Mouse (Mus musculus) forebrain, embryonic 11.5 days (tissue): Measurements from ENCODE around the gene Pptc7. TPM values are rescaled to one million over a fixed set of nuclear protein-coding genes. Genes with fewer than 3 reads are reported as not detected.
A peak's percentile ranks its signal among the peaks of the same experiment; 100 is the strongest.

Experiments
- ATAC-seq: fragments of 200-750 bp; cut with Nextera tagmentation; replicated peaks from 2 replicates; pipeline ENCODE4 v1.8.0; 2017; ENCODE audit warnings: moderate TSS enrichment; ENCODE audit not compliant: low FRiP score
- DNase-seq: peaks from one replicate; pipeline ENCODE4 v3.0.0-alpha.2; 2017; ENCODE audit warnings: low spot score
- H3K27ac ChIP-seq: fragments of 300-500 bp; sonication (generic); 2 replicates; pipeline ENCODE4 v1.5.1; 2014; ENCODE audit warnings: low read depth, low read length
- H3K27me3 ChIP-seq: fragments of 300-500 bp; sonication (generic); 2 replicates; pipeline ENCODE4 v1.6.1; 2014; ENCODE audit warnings: mild to moderate bottlenecking, low read length, mixed read lengths; ENCODE audit not compliant: control insufficient read depth, insufficient read depth
- H3K36me3 ChIP-seq: fragments of 300-500 bp; sonication (generic); 2 replicates; pipeline ENCODE4 v1.6.1; 2014; ENCODE audit warnings: mild to moderate bottlenecking, low read length, moderate library complexity, mixed read lengths; ENCODE audit not compliant: control insufficient read depth, insufficient read depth
- H3K4me1 ChIP-seq: fragments of 300-500 bp; sonication (generic); replicated peaks from 2 replicates; pipeline ENCODE4 v1.6.1; 2014; ENCODE audit warnings: low read length, mixed read lengths; ENCODE audit not compliant: control insufficient read depth, insufficient read depth
- H3K4me2 ChIP-seq: fragments of 300-500 bp; sonication (generic); 2 replicates; pipeline ENCODE4 v1.6.1; 2014; ENCODE audit warnings: low read depth, mild to moderate bottlenecking, low read length, moderate library complexity, mixed read lengths; ENCODE audit not compliant: severe bottlenecking
- H3K4me3 ChIP-seq: fragments of 300-500 bp; sonication (generic); 2 replicates; pipeline ENCODE4 v1.5.1; 2014; ENCODE audit warnings: low read depth, low read length
- H3K9ac ChIP-seq: fragments of 300-500 bp; sonication (generic); 2 replicates; pipeline ENCODE4 v1.6.1; 2014; ENCODE audit warnings: low read length
- H3K9me3 ChIP-seq: fragments of 300-500 bp; sonication (generic); 2 replicates; pipeline ENCODE4 v1.6.1; 2016; ENCODE audit warnings: low read length, mixed read lengths; ENCODE audit not compliant: control insufficient read depth
- WGBS: fragments of 180-500 bp; shearing (Covaris S2); extraction: QIAGEN DNeasy Blood & Tissue Kit; methylation state at CpG from one replicate; pipeline ENCODE4 v1.1.7; 2014; 5-methylcytosine and 5-hydroxymethylcytosine counted together
- polyA plus RNA-seq: library from polyadenylated mRNA; unstranded; fragments of >200 nt; fragmentation: Nextera tagmentation; extraction: Ambion mirVana; gene quantifications from 2 replicates; pipeline ENCODE4 v1.2.1, GENCODE M21; 2014

Pptc7 gene
- polyA plus RNA-seq: 9.1 and 9.8 TPM in 2 replicates

- DNase-seq (peak; percentile 97), ATAC-seq (peak; percentile 96)
- no peaks in the 10 kb centered on the region for H3K27me3 ChIP-seq
These were observed at the start of gene Pptc7 for GRCm38 (mm10) chr5:122284183-122285028. Pptc7 (plus strand) TSS chr5:122284365.

DNA sequence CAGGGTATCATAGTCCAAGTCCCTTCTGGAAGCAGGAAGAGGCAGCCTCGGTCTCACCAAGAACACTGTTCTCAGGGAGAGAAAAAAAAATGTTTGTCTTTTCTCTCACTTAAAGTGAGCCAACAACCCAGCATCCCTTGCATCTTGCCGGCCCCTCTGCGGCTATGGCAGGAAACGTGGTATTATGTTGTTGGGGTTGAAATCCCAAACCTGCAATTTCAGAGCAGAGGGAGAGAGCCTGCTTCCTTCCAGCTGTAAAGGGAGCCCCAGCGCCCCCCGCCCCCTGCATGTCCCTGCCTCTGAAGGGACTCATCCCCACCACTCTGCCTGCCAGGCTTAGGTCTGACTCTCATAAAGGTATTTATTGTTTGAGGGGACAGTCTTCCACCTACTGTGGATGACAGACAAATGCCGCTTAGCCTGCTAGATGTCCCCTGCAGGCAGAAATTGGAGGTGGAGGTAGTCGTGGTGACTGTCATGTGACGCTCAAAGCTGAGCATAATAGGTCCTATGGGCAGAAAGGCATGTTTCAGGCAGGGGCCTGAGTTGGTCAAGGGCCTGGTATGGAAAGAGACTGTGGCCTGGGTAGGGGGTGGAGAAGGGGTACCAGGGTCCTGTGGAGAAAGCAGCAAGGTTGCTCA lies 48.8 kb upstream of the Pptc7 start:
- no peak for ATAC-seq

More at GRCm38 (mm10) chr5:122284183-122285028, at the start of gene Pptc7:
- Histone ChIP-seq H3K4me1 (peaks cover 5% of the 10 kb centered on the region), H3K4me2 (peak within 1 kb of the TSS; percentile 96), H3K4me3 (peak within 1 kb of the TSS; percentile 98), H3K9ac (peak within 1 kb of the TSS; percentile 91), H3K27ac (0 out of 2 replicates have a peak within 1 kb of the TSS, but pooled peaks have one; percentile 12), H3K9me3 (no peaks in the 10 kb centered on the region), H3K36me3 (no peaks in the 10 kb centered on the region; the same call in 1 of the 2 replicates)
- under 1% methylated on average over 109 of the region's 114 CpGs for WGBS

DNA sequence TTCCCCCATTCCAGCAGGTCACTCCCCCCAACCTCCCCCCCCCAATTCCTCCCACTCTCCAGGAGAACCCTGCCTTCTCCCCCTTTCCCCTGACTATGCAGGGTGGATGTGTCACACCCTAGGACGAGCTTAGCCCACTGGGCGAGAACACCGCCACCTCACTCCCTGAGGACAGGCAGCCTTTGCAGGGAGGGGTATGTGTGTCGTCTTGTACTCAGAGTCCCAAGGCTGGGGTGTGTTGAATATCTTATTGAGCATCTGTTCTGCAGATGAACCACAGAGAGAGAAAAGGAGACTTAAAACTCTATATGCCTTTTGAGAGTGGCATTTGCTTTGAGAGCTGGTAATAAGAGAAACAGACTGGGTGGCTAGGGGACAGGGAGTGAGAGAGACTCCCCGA lies 47.0 kb upstream of the Pptc7 start:
- Histone ChIP-seq H3K4me2 (no peak overlapping the region), H3K4me3 (no peak overlapping the region), H3K27ac (no peak overlapping the region), H3K27me3 (no peaks in the 10 kb centered on the region), H3K9me3 (no peaks in the 10 kb centered on the region), H3K4me1 (0 out of 2 replicates have a peak, but pooled peaks cover 1% of the 10 kb centered on the region), H3K9ac (no peak overlapping the region), H3K36me3 (no peaks in the 10 kb centered on the region)
- ATAC-seq: no peak
- DNase-seq: no peak
- WGBS: 82% methylated on average over 5 of the region's 5 CpGs

More for the DNA sequence above, 48.8 kb upstream of the Pptc7 start:
- Histone ChIP-seq H3K4me2 (no peak overlapping the region), H3K4me3 (no peak overlapping the region), H3K36me3 (no peaks in the 10 kb centered on the region), H3K9me3 (no peaks in the 10 kb centered on the region), H3K9ac (no peak overlapping the region), H3K27ac (no peak overlapping the region), H3K4me1 (0 out of 2 replicates have a peak, but pooled peaks cover 1% of the 10 kb centered on the region), H3K27me3 (no peaks in the 10 kb centered on the region)
- DNase-seq: no peak
- whole genome bisulfite sequencing: 74% methylated on average over 9 of the region's 9 CpGs

GRCm38 (mm10) chr5:122239618-122240017 lies 44.5 kb upstream of the Pptc7 start:
- H3K4me3 ChIP-seq: no peak overlapping the region
- no peak overlapping the region for H3K4me2 ChIP-seq
- no peaks in the 10 kb centered on the region for H3K36me3 ChIP-seq
- 80% methylated on average over 7 of the region's 7 CpGs for WGBS
- H3K27ac ChIP-seq: no peak overlapping the region
- no peaks in the 10 kb centered on the region for H3K27me3 ChIP-seq
- no peak overlapping the region for H3K9ac ChIP-seq
- ATAC-seq (no peak), DNase-seq (no peak)
- H3K4me1 ChIP-seq: peaks cover 1% of the 10 kb centered on the region; the same call in 1 of the 2 replicates
- no peaks in the 10 kb centered on the region for H3K9me3 ChIP-seq

- H3K9ac ChIP-seq: no peak overlapping the region
- no peaks in the 10 kb centered on the region for H3K36me3 ChIP-seq
- WGBS: 85% methylated on average over 11 of the region's 11 CpGs
- no peak overlapping the region for H3K4me2 ChIP-seq
- H3K4me1 ChIP-seq: peaks cover 6% of the 10 kb centered on the region; the same call in 1 of the 2 replicates
- DNase-seq: no peak
- no peak for ATAC-seq
- H3K4me3 ChIP-seq: no peak overlapping the region
- no peak overlapping the region for H3K27ac ChIP-seq
- H3K9me3 ChIP-seq: no peaks in the 10 kb centered on the region
- H3K27me3 ChIP-seq: no peaks in the 10 kb centered on the region
These were observed 43.6 kb upstream of the Pptc7 start for GRCm38 (mm10) chr5:122240521-122240920.

DNA sequence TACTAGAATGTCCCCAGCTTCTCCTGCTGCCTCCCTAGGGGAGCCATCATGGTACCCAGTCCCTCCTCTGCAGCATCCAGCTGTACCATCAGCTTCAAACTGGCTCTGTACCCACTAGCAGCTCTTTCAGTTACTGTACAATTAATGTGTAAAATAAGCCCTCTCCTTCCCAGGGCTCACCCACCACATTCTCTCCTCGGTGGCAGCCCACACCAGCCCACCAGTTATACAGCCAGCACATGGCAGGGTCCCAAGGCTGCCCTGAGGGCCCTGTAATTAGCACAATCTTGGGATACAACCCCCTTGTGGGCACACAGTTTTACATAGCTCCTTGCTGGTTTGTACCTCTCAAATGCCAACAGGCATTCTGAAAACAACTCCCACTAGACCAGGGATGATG lies 43.2 kb upstream of the Pptc7 start:
- Histone ChIP-seq H3K27ac (no peak overlapping the region), H3K27me3 (no peaks in the 10 kb centered on the region), H3K4me3 (no peak overlapping the region), H3K9ac (no peak overlapping the region), H3K9me3 (no peaks in the 10 kb centered on the region), H3K36me3 (no peaks in the 10 kb centered on the region), H3K4me1 (peaks cover 6% of the 10 kb centered on the region; the same call in 1 of the 2 replicates), H3K4me2 (no peak overlapping the region)
- no peak for ATAC-seq
- WGBS: 75% methylated on average over 1 of the region's 1 CpGs
- DNase-seq: no peak

DNA sequence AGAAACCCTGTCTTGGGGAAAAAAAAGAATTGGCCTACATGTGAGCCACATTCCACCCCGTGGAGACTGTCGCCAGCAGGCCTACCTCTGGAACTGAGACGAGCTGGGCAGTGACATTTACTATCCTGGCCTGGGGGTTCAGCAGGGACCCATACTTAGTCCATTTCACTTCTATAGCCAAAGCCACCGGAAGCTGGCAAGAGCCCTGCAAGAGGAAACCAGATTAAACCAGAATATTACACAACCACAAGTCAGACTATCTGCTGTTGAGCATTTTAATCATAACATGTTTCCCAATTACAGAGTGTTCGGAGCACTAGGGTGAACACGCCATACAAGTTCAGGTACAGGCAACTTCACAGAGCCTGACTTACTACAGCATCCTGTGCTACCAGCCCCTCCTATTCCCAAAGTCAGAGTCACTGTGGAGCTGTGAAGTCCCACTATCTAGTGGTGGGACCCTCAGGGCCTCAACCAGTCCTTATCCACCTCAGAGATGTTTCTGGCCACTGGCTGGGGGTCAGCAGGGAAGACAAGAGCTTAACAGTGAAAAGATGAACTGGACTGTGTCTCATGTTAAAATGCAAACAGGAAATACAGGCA lies 41.5 kb upstream of the Pptc7 start:
- DNase-seq (no peak), ATAC-seq (no peak)
- H3K4me2 ChIP-seq: no peak overlapping the region
- peaks cover 6% of the 10 kb centered on the region; the same call in 1 of the 2 replicates for H3K4me1 ChIP-seq
- no peaks in the 10 kb centered on the region for H3K36me3 ChIP-seq
- no peak overlapping the region for H3K9ac ChIP-seq
- no peak overlapping the region for H3K27ac ChIP-seq
- 92% methylated on average over 6 of the region's 6 CpGs for WGBS
- no peak overlapping the region for H3K4me3 ChIP-seq
- no peaks in the 10 kb centered on the region for H3K27me3 ChIP-seq
- no peaks in the 10 kb centered on the region for H3K9me3 ChIP-seq

DNA sequence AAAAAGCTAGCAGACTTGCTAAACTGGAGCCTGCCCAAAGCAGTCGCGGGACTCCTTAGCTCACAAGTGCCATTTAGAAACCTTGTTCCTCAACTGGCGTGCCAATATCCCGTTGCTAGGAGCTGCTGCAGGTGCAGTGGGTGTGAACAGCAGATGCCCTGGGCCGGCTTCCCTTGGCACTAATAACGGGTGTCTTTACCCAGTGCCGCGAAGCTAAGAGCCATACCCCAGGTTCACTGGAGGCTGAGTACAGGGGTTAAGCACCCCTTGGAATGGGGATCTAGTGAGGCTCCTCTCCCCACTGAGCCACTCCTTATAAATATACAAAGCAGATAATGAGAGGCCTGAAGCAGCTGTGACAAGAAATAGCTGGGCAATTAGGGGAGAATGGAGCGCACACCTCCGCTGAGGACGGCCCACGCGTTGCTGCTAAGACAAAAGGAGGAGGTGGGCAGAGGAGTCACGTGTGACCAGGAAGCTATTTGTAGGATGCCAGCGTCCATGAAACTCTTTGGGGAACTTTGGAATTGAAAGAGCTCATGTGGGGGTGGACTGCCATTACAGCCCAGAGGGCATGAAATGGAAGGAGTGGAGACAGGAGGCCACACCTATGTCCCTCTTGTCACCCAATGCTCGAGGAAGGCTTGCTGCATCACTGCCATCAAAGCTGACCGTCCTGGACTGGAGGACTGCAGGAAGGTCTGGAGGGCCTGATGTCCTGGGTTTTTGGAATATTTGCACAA lies 40.2 kb upstream of the Pptc7 start:
- WGBS: 78% methylated on average over 17 of the region's 17 CpGs
- H3K27ac ChIP-seq: no peak overlapping the region
- no peaks in the 10 kb centered on the region for H3K36me3 ChIP-seq

More for the DNA sequence above, 40.2 kb upstream of the Pptc7 start:
- H3K27me3 ChIP-seq: no peaks in the 10 kb centered on the region
- no peak overlapping the region for H3K9ac ChIP-seq
- ATAC-seq (no peak), DNase-seq (no peak)
- no peaks in the 10 kb centered on the region for H3K9me3 ChIP-seq
- peaks cover 6% of the 10 kb centered on the region; the same call in 1 of the 2 replicates for H3K4me1 ChIP-seq
- H3K4me2 ChIP-seq: no peak overlapping the region
- H3K4me3 ChIP-seq: no peak overlapping the region
